Comparison of ENCODE assay signal across 24 mouse cellular contexts in genomic region chr2:62660565-62660964, GRCm38 (mm10). TPM values are rescaled to one million over a fixed set of nuclear protein-coding genes. Genes with fewer than 3 reads are reported as not detected.
A peak's percentile ranks its signal among the peaks of the same experiment; 100 is the strongest.
DNase-seq lines count a peak whose midpoint lies in the region; ATAC-seq and TF ChIP-seq lines count a peak whose summit lies in the region.
"Had no signal": no experiment of that assay in that cellular context is flagged by ENCODE, and none has a peak within 500 bp of the region (broad histone marks: within the 10 kb centered on the region; RNA-seq: fewer than 3 reads in every experiment).

No protein-coding gene starts in this region.

- peak; percentile 38 for TF ChIP-seq CTCF in lung, postnatal 0 days (IDR thresholded peaks at IDR 0.05)

- in situ Hi-C loops in ES-E14 (cut with MboI; ENCODE audit: low sequenced_read_pairs in 2 of 2, unreplicated experiment in 2 of 2) = no loop called here

- no peaks in the 10 kb centered on the region for H3K36me3 ChIP-seq in hindbrain, embryonic 11.5 days (ENCODE audit: control insufficient read depth, insufficient read depth, low read length)
- no peaks in the 10 kb centered on the region for H3K36me3 ChIP-seq in hindbrain, embryonic 13.5 days
- H3K36me3 ChIP-seq in lung, postnatal 0 days (ENCODE audit: insufficient read depth, low read length) = no peaks in the 10 kb centered on the region
- no peaks in the 10 kb centered on the region for H3K36me3 ChIP-seq in ES-E14 (ENCODE audit: control insufficient read depth, insufficient read depth, low read length, poor library complexity, severe bottlenecking)
- H3K36me3 ChIP-seq: forebrain, embryonic 12.5 days; G1E; midbrain, embryonic 12.5 days; neural tube, embryonic 13.5 days had no signal

- H3K9me3 ChIP-seq in hindbrain, embryonic 11.5 days (ENCODE audit: control insufficient read depth, low read length) = no peaks in the 10 kb centered on the region
- no peaks in the 10 kb centered on the region for H3K9me3 ChIP-seq in hindbrain, embryonic 13.5 days
- no peaks in the 10 kb centered on the region for H3K9me3 ChIP-seq in lung, postnatal 0 days (ENCODE audit: low read length)
- no peaks in the 10 kb centered on the region for H3K9me3 ChIP-seq in ES-E14 (ENCODE audit: control insufficient read depth, insufficient read depth, low read depth, low read length)
- H3K9me3 ChIP-seq: forebrain, embryonic 12.5 days; G1E; midbrain, embryonic 12.5 days; neural tube, embryonic 13.5 days had no signal

- 0 out of 2 replicates have a peak, but pooled peaks cover 2% of the 10 kb centered on the region for H3K27me3 ChIP-seq in hindbrain, embryonic 11.5 days (ENCODE audit: control insufficient read depth, insufficient read depth, low read length)
- peaks cover 7% of the 10 kb centered on the region for H3K27me3 ChIP-seq in hindbrain, embryonic 13.5 days
- no peaks in the 10 kb centered on the region for H3K27me3 ChIP-seq in lung, postnatal 0 days (replicated peaks; ENCODE audit: insufficient read depth, low read length)
- H3K27me3 ChIP-seq: forebrain, embryonic 12.5 days; midbrain, embryonic 12.5 days had no signal

- 51% methylated on average over 6 of the region's 6 CpGs for WGBS in hindbrain, embryonic 11.5 days
- whole genome bisulfite sequencing in hindbrain, embryonic 13.5 days = 53% methylated on average over 6 of the region's 6 CpGs
- WGBS in lung, postnatal 0 days = 47% methylated on average over 6 of the region's 6 CpGs

- no peaks in the 10 kb centered on the region for H3K4me1 ChIP-seq in hindbrain, embryonic 11.5 days (replicated peaks; ENCODE audit: control insufficient read depth, insufficient read depth, low read length)
- H3K4me1 ChIP-seq in hindbrain, embryonic 13.5 days (replicated peaks) = peaks cover 5% of the 10 kb centered on the region; the same call in 1 of the 2 replicates
- no peaks in the 10 kb centered on the region for H3K4me1 ChIP-seq in lung, postnatal 0 days (ENCODE audit: insufficient read depth, low read depth, low read length)
- 0 out of 4 replicates have a peak, but pooled peaks cover 0 to 4% of the 10 kb centered on the region in 2 experiments for H3K4me1 ChIP-seq in ES-E14 (ENCODE audit: control insufficient read depth in 2 of 2, insufficient read depth in 2 of 2, low read length in 2 of 2, poor library complexity in 1 of 2)
- H3K4me1 ChIP-seq: midbrain, embryonic 12.5 days; neural tube, embryonic 13.5 days had no signal

- no peak for ATAC-seq in hindbrain, embryonic 11.5 days (ENCODE audit: low FRiP score)
- ATAC-seq in hindbrain, embryonic 13.5 days (ENCODE audit: low FRiP score) = no peak
- no peak for ATAC-seq in lung, postnatal 0 days
- ATAC-seq: intestine, embryonic 16.5 days had no signal

- no peak overlapping the region for H3K9ac ChIP-seq in hindbrain, embryonic 11.5 days (ENCODE audit: low read depth, low read length)
- H3K9ac ChIP-seq in hindbrain, embryonic 13.5 days = no peak overlapping the region
- H3K9ac ChIP-seq in lung, postnatal 0 days (replicated peaks; ENCODE audit: low read depth) = no peak overlapping the region
- no peak overlapping the region for H3K9ac ChIP-seq in ES-E14 (ENCODE audit: insufficient read depth, low read depth, low read length, poor library complexity, severe bottlenecking)
- H3K9ac ChIP-seq: forebrain, embryonic 12.5 days; hindbrain, embryonic 14.5 days; lung, embryonic 14.5 days; midbrain, embryonic 12.5 days; neural tube, embryonic 13.5 days had no signal

- no peak overlapping the region for H3K27ac ChIP-seq in hindbrain, embryonic 11.5 days (ENCODE audit: low read depth, low read length)
- no peak overlapping the region for H3K27ac ChIP-seq in hindbrain, embryonic 13.5 days
- H3K27ac ChIP-seq in lung, postnatal 0 days (ENCODE audit: low read length) = no peak overlapping the region
- no peak overlapping the region for H3K27ac ChIP-seq in ES-E14 (ENCODE audit: insufficient read depth, low read depth, low read length, poor library complexity, severe bottlenecking)
- H3K27ac ChIP-seq: forebrain, embryonic 12.5 days; hindbrain, embryonic 14.5 days; macrophage; midbrain, embryonic 12.5 days; neural tube, embryonic 13.5 days had no signal

- no peak overlapping the region for H3K4me3 ChIP-seq in hindbrain, embryonic 11.5 days (ENCODE audit: low read depth, low read length)
- no peak overlapping the region for H3K4me3 ChIP-seq in hindbrain, embryonic 13.5 days
- no peak overlapping the region for H3K4me3 ChIP-seq in lung, postnatal 0 days (ENCODE audit: low read depth, low read length)
- no peak overlapping the region for H3K4me3 ChIP-seq in ES-E14 (ENCODE audit: insufficient read depth in 1 of 2, low read depth in 1 of 2, low read length in 2 of 2, poor library complexity in 1 of 2, severe bottlenecking in 1 of 2)
- H3K4me3 ChIP-seq: forebrain, embryonic 12.5 days; midbrain, embryonic 12.5 days; neural tube, embryonic 13.5 days had no signal

- H3K4me2 ChIP-seq in hindbrain, embryonic 11.5 days (replicated peaks; ENCODE audit: low read depth, low read length) = no peak overlapping the region
- H3K4me2 ChIP-seq in hindbrain, embryonic 13.5 days = no peak overlapping the region
- no peak overlapping the region for H3K4me2 ChIP-seq in lung, postnatal 0 days (replicated peaks; ENCODE audit: low read depth, low read length)
- H3K4me2 ChIP-seq: forebrain, embryonic 12.5 days; hindbrain, embryonic 14.5 days; lung, embryonic 14.5 days; midbrain, embryonic 12.5 days; neural tube, embryonic 13.5 days had no signal

- peak; percentile 2 for DNase-seq in hindbrain, embryonic 11.5 days (ENCODE audit: low spot score)
- no peak for DNase-seq in lung, postnatal 0 days (ENCODE audit: low spot score)
- DNase-seq in lung, postnatal 14 days = no peak
- peak; percentile 33 for DNase-seq in ES-E14 (ENCODE audit: low read depth, low spot score)
- DNase-seq in naive thymus-derived CD4-positive, alpha-beta T cell, adult 2 months (ENCODE audit: low read depth) = peak; percentile 16
- DNase-seq in adrenal gland, adult 2 months = no peak
- no peak for DNase-seq in thymus, postnatal 0 days (ENCODE audit: low spot score)
- DNase-seq: adrenal gland, adult 8-10 months; B cell, adult 2 months; cerebellum, adult 8-10 months; gastrocnemius, postnatal 36 days; heart, postnatal 10 days; left cerebral cortex, postnatal 4 days; lung, embryonic 14.5 days; right cerebral cortex, postnatal 4 days; thymus, postnatal 14 days had no signal

- TF ChIP-seq EP300 in lung, postnatal 0 days (IDR thresholded peaks at IDR 0.05) = no peak

TF ChIP-seq in ES-E14, 5 proteins besides CTCF, POLR2A, EP300 and RAD21:
- no peak for TF ChIP-seq CHD2 (IDR thresholded peaks at IDR 0.05; ENCODE audit: low read depth, low read length)
- TF ChIP-seq ZC3H11A (IDR thresholded peaks at IDR 0.05; ENCODE audit: borderline replicate concordance, low read depth, low read length) = no peak
- no peak for TF ChIP-seq ZNF384 (IDR thresholded peaks at IDR 0.05; ENCODE audit: low read depth, low read length)
- TF ChIP-seq MAFK (IDR thresholded peaks at IDR 0.05; ENCODE audit: insufficient read depth, low read depth, low read length) = no peak
- no peak for TF ChIP-seq HCFC1 (IDR thresholded peaks at IDR 0.05; ENCODE audit: borderline replicate concordance, insufficient read depth, low read length)

RNA-seq across cellular contexts. Expression of gene Gca, which starts 3.5 kb away (rescaled TPM):
- polyA plus RNA-seq in hindbrain, embryonic 11.5 days (2014; fragmentation: Nextera tagmentation; extraction: Ambion mirVana) = 2.2 and 2.8 TPM in 2 replicates
- 3.3 and 3.7 TPM in 2 replicates for polyA plus RNA-seq in hindbrain, embryonic 13.5 days (2015; fragmentation: Nextera tagmentation; extraction: Ambion mirVana)
- 4.9 and 5.9 TPM in 2 replicates for polyA plus RNA-seq in lung, postnatal 0 days (2015; fragmentation: Nextera tagmentation; extraction: Ambion mirVana)
- total RNA-seq in ES-E14 (2012; rRNA removed) = 11.5 and 11.8 TPM in 2 replicates
- total RNA-seq in adrenal gland, adult 2 months (2021) = 1 to 10 TPM; 3.7 to 3.8 TPM
- 1.7 TPM in 2 replicates for polyA plus RNA-seq in adrenal gland, adult 2 months (2012; rRNA removed)
- 1.8 and 1.9 TPM in 2 replicates for polyA plus RNA-seq in thymus, postnatal 0 days (2015; fragmentation: Nextera tagmentation; extraction: Ambion mirVana)

RNA-seq across cellular contexts. Expression of gene Ifih1, which starts 14.5 kb away (rescaled TPM):
- polyA plus RNA-seq in hindbrain, embryonic 11.5 days (2014; fragmentation: Nextera tagmentation; extraction: Ambion mirVana) = 1.2 and 1.9 TPM in 2 replicates
- 1.2 and 1.5 TPM in 2 replicates for polyA plus RNA-seq in hindbrain, embryonic 13.5 days (2015; fragmentation: Nextera tagmentation; extraction: Ambion mirVana)
- polyA plus RNA-seq in lung, postnatal 0 days (2015; fragmentation: Nextera tagmentation; extraction: Ambion mirVana) = 7.5 and 8.7 TPM in 2 replicates
- total RNA-seq in ES-E14 (2012; rRNA removed) = 0.11 and 0.13 TPM in 2 replicates
- total RNA-seq in adrenal gland, adult 2 months (2021) = 10 to 100 TPM; 11.1 to 13.3 TPM
- 16.3 and 21.3 TPM in 2 replicates for polyA plus RNA-seq in adrenal gland, adult 2 months (2012; rRNA removed)
- 10.7 and 11.4 TPM in 2 replicates for polyA plus RNA-seq in thymus, postnatal 0 days (2015; fragmentation: Nextera tagmentation; extraction: Ambion mirVana)

Comparison
In these comparisons a context has a peak if more than half of its experiments do, and no peak if none do; other contexts are left out.
1. DNase-seq: peak in hindbrain, embryonic 11.5 days (single experiment), ES-E14 (single experiment) and naive thymus-derived CD4-positive, alpha-beta T cell, adult 2 months (single experiment); none in lung, postnatal 0 days (single experiment), lung, postnatal 14 days (single experiment), adrenal gland, adult 2 months (single experiment) and thymus, postnatal 0 days (single experiment).